Mouse (Mus musculus) heart, postnatal 0 days (tissue): ENCODE results near the gene Zswim3.

Source experiments
- CTCF ChIP-seq: IDR thresholded peaks from 2 replicates; pipeline ENCODE4 v1.5.1; 2016; ENCODE audit warnings: antibody characterized with exemption, control low read depth, low read depth
- EP300 ChIP-seq: IDR thresholded peaks from 2 replicates; pipeline ENCODE4 v1.6.1; 2016; ENCODE audit warnings: antibody characterized with exemption, low read depth

GRCm38 (mm10) chr2:164823969-164824368, 19.1 kb downstream of the Zswim3 start:
- TF ChIP-seq CTCF: no peak
- no peak for TF ChIP-seq EP300
